Mouse (Mus musculus) stomach, postnatal 0 days (tissue): ENCODE data around the gene Tanc1. TPM values are rescaled to one million over a fixed set of nuclear protein-coding genes. Genes with fewer than 3 reads are reported as not detected.

Experiments used
- ATAC-seq: fragments of 200-750 bp; cut with Nextera tagmentation; 2 replicates; pipeline ENCODE4 v1.8.0; 2017; ENCODE audit not compliant: low FRiP score, low TSS enrichment
- DNase-seq: peaks from one replicate; pipeline ENCODE4 v3.0.0-alpha.2; 2016; ENCODE audit warnings: low spot score
- H3K27ac ChIP-seq: fragments of 300-500 bp; sonication (generic); replicated peaks from 2 replicates; pipeline ENCODE4 v1.5.1; 2014; ENCODE audit warnings: mild to moderate bottlenecking, control low read depth
- H3K27me3 ChIP-seq: fragments of 300-500 bp; sonication (generic); 2 replicates; pipeline ENCODE4 v1.6.1; 2014; ENCODE audit warnings: low read length; ENCODE audit not compliant: control insufficient read depth, insufficient read depth
- H3K36me3 ChIP-seq: fragments of 300-500 bp; sonication (generic); 2 replicates; pipeline ENCODE4 v1.6.1; 2014; ENCODE audit warnings: low read length, mixed read lengths; ENCODE audit not compliant: control insufficient read depth, insufficient read depth
- H3K4me1 ChIP-seq: fragments of 300-500 bp; sonication (generic); replicated peaks from 2 replicates; pipeline ENCODE4 v1.6.1; 2014; ENCODE audit warnings: antibody characterized with exemption; ENCODE audit not compliant: control insufficient read depth, insufficient read depth
- H3K4me2 ChIP-seq: fragments of 300-500 bp; sonication (generic); replicated peaks from 2 replicates; pipeline ENCODE4 v1.6.1; 2014; ENCODE audit warnings: low read depth, mild to moderate bottlenecking, control low read depth, moderate library complexity
- H3K4me3 ChIP-seq: fragments of 300-500 bp; sonication (generic); 2 replicates; pipeline ENCODE4 v1.5.1; 2014; ENCODE audit warnings: low read depth, low read length, control low read depth
- H3K9ac ChIP-seq: fragments of 300-500 bp; sonication (generic); 2 replicates; pipeline ENCODE4 v1.6.1; 2014; ENCODE audit warnings: mild to moderate bottlenecking, low read length, control low read depth, mixed read lengths
- H3K9me3 ChIP-seq: fragments of 300-500 bp; sonication (generic); 2 replicates; pipeline ENCODE4 v1.6.1; 2016; ENCODE audit warnings: low read length; ENCODE audit not compliant: control insufficient read depth
- CTCF ChIP-seq: IDR thresholded peaks from 2 replicates; pipeline ENCODE4 v1.5.1; 2016; ENCODE audit warnings: antibody characterized with exemption, low read depth, mild to moderate bottlenecking, moderate library complexity
- EP300 ChIP-seq: optimal IDR thresholded peaks from 2 replicates; pipeline ENCODE3; 2016; ENCODE audit warnings: antibody characterized with exemption
- WGBS: fragments of 180-500 bp; shearing (Covaris S2); extraction: QIAGEN DNeasy Blood & Tissue Kit; methylation state at CpG from one replicate; pipeline ENCODE4 v1.1.7; 2014; 5-methylcytosine and 5-hydroxymethylcytosine counted together
- polyA plus RNA-seq: library from polyadenylated mRNA; unstranded; fragments of >200 nt; fragmentation: Nextera tagmentation; extraction: Ambion mirVana; gene quantifications from 2 replicates; pipeline ENCODE4 v1.2.1, GENCODE M21; 2015

Gene Tanc1
- polyA plus RNA-seq, 1 experiment from 2014 or later: 13.4 TPM

- Histone ChIP-seq H3K9ac (no peak overlapping the region), H3K9me3 (no peaks in the 10 kb centered on the region), H3K4me3 (no peak overlapping the region), H3K27me3 (no peaks in the 10 kb centered on the region), H3K4me2 (no peak overlapping the region), H3K27ac (no peak overlapping the region), H3K36me3 (no peaks in the 10 kb centered on the region), H3K4me1 (no peaks in the 10 kb centered on the region)
- no peak for DNase-seq
- 87% methylated on average over 18 of the region's 18 CpGs for WGBS
- no peak for ATAC-seq
- TF ChIP-seq CTCF (no peak), EP300 (no peak)
Measured at GRCm38 (mm10) chr2:59637040-59637785, 25.4 kb downstream of the Tanc1 start.

GRCm38 (mm10) chr2:59642722-59643121, 30.9 kb downstream of the Tanc1 start:
- no peaks in the 10 kb centered on the region; the same call in 1 of the 2 replicates for H3K36me3 ChIP-seq
- 63% methylated on average over 8 of the region's 8 CpGs for WGBS
- no peaks in the 10 kb centered on the region; the same call in 1 of the 2 replicates for H3K4me1 ChIP-seq
- no peak overlapping the region for H3K9ac ChIP-seq
- H3K9me3 ChIP-seq: no peaks in the 10 kb centered on the region
- H3K27me3 ChIP-seq: no peaks in the 10 kb centered on the region
- no peak overlapping the region for H3K4me2 ChIP-seq
- TF ChIP-seq CTCF: no peak
- TF ChIP-seq EP300: no peak
- no peak for DNase-seq
- H3K4me3 ChIP-seq: no peak overlapping the region
- ATAC-seq: no peak
- no peak overlapping the region for H3K27ac ChIP-seq

- TF ChIP-seq CTCF: no peak
- TF ChIP-seq EP300: no peak
- Histone ChIP-seq H3K4me2 (no peak overlapping the region), H3K4me3 (no peak overlapping the region), H3K4me1 (no peaks in the 10 kb centered on the region; the same call in 1 of the 2 replicates), H3K9ac (no peak overlapping the region), H3K9me3 (no peaks in the 10 kb centered on the region), H3K27ac (no peak overlapping the region; the same call in 1 of the 2 replicates), H3K27me3 (no peaks in the 10 kb centered on the region), H3K36me3 (no peaks in the 10 kb centered on the region; the same call in 1 of the 2 replicates)
- ATAC-seq (no peak), DNase-seq (no peak)
- 39% methylated on average over 5 of the region's 5 CpGs for WGBS
Measured at GRCm38 (mm10) chr2:59644816-59645215, 33.0 kb downstream of the Tanc1 start.

GRCm38 (mm10) chr2:59645515-59645914, 33.7 kb downstream of the Tanc1 start:
- Histone ChIP-seq H3K4me1 (no peaks in the 10 kb centered on the region; the same call in 1 of the 2 replicates), H3K9ac (no peak overlapping the region), H3K36me3 (no peaks in the 10 kb centered on the region; the same call in 1 of the 2 replicates), H3K27ac (no peak overlapping the region), H3K4me3 (no peak overlapping the region), H3K9me3 (no peaks in the 10 kb centered on the region), H3K4me2 (no peak overlapping the region), H3K27me3 (no peaks in the 10 kb centered on the region)
- no peak for ATAC-seq
- TF ChIP-seq CTCF (no peak), EP300 (no peak)
- WGBS: 31% methylated on average over 3 of the region's 3 CpGs
- no peak for DNase-seq

GRCm38 (mm10) chr2:59646740-59647390, 35.0 kb downstream of the Tanc1 start:
- ATAC-seq: no peak
- Histone ChIP-seq H3K4me1 (no peaks in the 10 kb centered on the region; the same call in 1 of the 2 replicates), H3K27ac (no peak overlapping the region), H3K9me3 (no peaks in the 10 kb centered on the region), H3K4me3 (no peak overlapping the region), H3K36me3 (no peaks in the 10 kb centered on the region; the same call in 1 of the 2 replicates), H3K4me2 (no peak overlapping the region), H3K9ac (no peak overlapping the region), H3K27me3 (no peaks in the 10 kb centered on the region)
- TF ChIP-seq CTCF (no peak), EP300 (no peak)
- DNase-seq: no peak
- 78% methylated on average over 20 of the region's 20 CpGs for WGBS

GRCm38 (mm10) chr2:59648444-59648843, 36.6 kb downstream of the Tanc1 start:
- Histone ChIP-seq H3K9me3 (no peaks in the 10 kb centered on the region), H3K27ac (no peak overlapping the region), H3K4me1 (no peaks in the 10 kb centered on the region), H3K27me3 (no peaks in the 10 kb centered on the region), H3K9ac (no peak overlapping the region), H3K4me3 (no peak overlapping the region), H3K4me2 (no peak overlapping the region), H3K36me3 (no peaks in the 10 kb centered on the region; the same call in 1 of the 2 replicates)
- 53% methylated on average over 12 of the region's 12 CpGs for WGBS
- ATAC-seq (no peak), DNase-seq (no peak)
- no peak for TF ChIP-seq EP300
- no peak for TF ChIP-seq CTCF
